Mouse (Mus musculus) kidney, adult 2 months (tissue): ENCODE results near the gene Rabl3. TPM values are rescaled to one million over a fixed set of nuclear protein-coding genes. Genes with fewer than 3 reads are reported as not detected.

Experiments
- DNase-seq: peaks from one replicate; pipeline ENCODE4 v3.0.0; 2021
- H3K27ac ChIP-seq: fragments of 200-500 bp; 2 replicates; pipeline ENCODE4 v1.5.1; 2012; ENCODE audit warnings: low read depth, low read length, control low read depth, inconsistent platforms; ENCODE audit not compliant: insufficient read depth
- H3K27me3 ChIP-seq: fragments of 200-500 bp; replicated peaks from 2 replicates; pipeline ENCODE4 v1.6.1; 2012; ENCODE audit warnings: mild to moderate bottlenecking, moderate library complexity, low read length, inconsistent platforms; ENCODE audit not compliant: control insufficient read depth, insufficient read depth
- H3K36me3 ChIP-seq: fragments of 200-500 bp; 2 replicates; pipeline ENCODE4 v1.6.1; 2012; ENCODE audit warnings: mild to moderate bottlenecking, moderate library complexity, low read length, inconsistent platforms; ENCODE audit not compliant: control insufficient read depth, insufficient read depth
- H3K4me1 ChIP-seq: fragments of 200-500 bp; 2 replicates; pipeline ENCODE4 v1.6.1; 2011; ENCODE audit warnings: low read length; ENCODE audit not compliant: control insufficient read depth, insufficient read depth
- H3K4me3 ChIP-seq: fragments of 200-500 bp; 2 replicates; pipeline ENCODE4 v1.5.1; 2011; ENCODE audit warnings: mild to moderate bottlenecking, low read depth, low read length, control low read depth; ENCODE audit not compliant: insufficient read depth
- CTCF ChIP-seq: fragments of 200-500 bp; conservative IDR thresholded peaks from 2 replicates; pipeline ENCODE4 v1.5.1; 2011; ENCODE audit warnings: low read depth, mild to moderate bottlenecking, control low read depth, low read length, moderate library complexity, mixed read lengths; ENCODE audit not compliant: insufficient read depth, insufficient read length
- POLR2A ChIP-seq: fragments of 200-500 bp; IDR thresholded peaks from one replicate; pipeline ENCODE4 v1.6.1; 2011; ENCODE audit warnings: low read depth, low read length, control low read depth
- WGBS: fragments of 180-500 bp; shearing (Covaris S2); methylation state at CpG from one replicate; pipeline ENCODE4 v1.1.7; 2018; 5-methylcytosine and 5-hydroxymethylcytosine counted together
- polyA plus RNA-seq: library from polyadenylated mRNA; depleted of rRNA; stranded (reverse); fragments of >200 nt; gene quantifications from 2 replicates; pipeline ENCODE4 v1.2.3, GENCODE M21; 2012

Rabl3 gene
- polyA plus RNA-seq, 1 experiment, result 4.2 TPM

GRCm38 (mm10) chr16:37525121-37525520, 14.6 kb upstream of the Rabl3 start:
- H3K27me3 ChIP-seq, result no peaks in the 10 kb centered on the region
- H3K4me1 ChIP-seq, result peaks cover 5% of the 10 kb centered on the region; the same call in 1 of the 2 replicates
- TF ChIP-seq POLR2A, result no peak
- no peak for TF ChIP-seq CTCF
- H3K36me3 ChIP-seq, result peaks cover 6% of the 10 kb centered on the region; the same call in 1 of the 2 replicates
- H3K4me3 ChIP-seq, result no peak overlapping the region
- 43% methylated on average over 2 of the region's 2 CpGs for WGBS
- DNase-seq, result peak; percentile 47
- H3K27ac ChIP-seq, result no peak overlapping the region

GRCm38 (mm10) chr16:37526688-37527223, 12.9 kb upstream of the Rabl3 start:
- Histone ChIP-seq H3K4me3 (no peak overlapping the region), H3K27me3 (no peaks in the 10 kb centered on the region), H3K27ac (no peak overlapping the region), H3K36me3 (peaks cover 2% of the 10 kb centered on the region; the same call in 1 of the 2 replicates), H3K4me1 (peaks cover 5% of the 10 kb centered on the region; the same call in 1 of the 2 replicates)
- WGBS, result 92% methylated on average over 3 of the region's 3 CpGs
- no peak for TF ChIP-seq CTCF
- TF ChIP-seq POLR2A, result no peak
- DNase-seq, result no peak

GRCm38 (mm10) chr16:37530170-37530569, 9.5 kb upstream of the Rabl3 start:
- DNase-seq, result peak; percentile 47
- Histone ChIP-seq H3K27me3 (no peaks in the 10 kb centered on the region), H3K4me1 (peaks cover 5% of the 10 kb centered on the region; the same call in 1 of the 2 replicates), H3K4me3 (no peak overlapping the region), H3K36me3 (no peaks in the 10 kb centered on the region; the same call in 1 of the 2 replicates), H3K27ac (no peak overlapping the region)
- TF ChIP-seq CTCF (no peak), POLR2A (no peak)
- WGBS, result 72% methylated on average over 6 of the region's 6 CpGs

GRCm38 (mm10) chr16:37532046-37532445, 7.6 kb upstream of the Rabl3 start:
- WGBS, result 89% methylated on average over 1 of the region's 1 CpGs

GRCm38 (mm10) chr16:37533369-37534068, 6.2 kb upstream of the Rabl3 start:
- H3K4me3 ChIP-seq, result no peak overlapping the region
- H3K27ac ChIP-seq, result no peak overlapping the region
- DNase-seq, result no peak
- 69% methylated on average over 8 of the region's 8 CpGs for WGBS
- no peak for TF ChIP-seq CTCF
- no peak for TF ChIP-seq POLR2A
- H3K36me3 ChIP-seq, result peaks cover 3% of the 10 kb centered on the region; the same call in 1 of the 2 replicates
- H3K4me1 ChIP-seq, result 0 out of 2 replicates have a peak, but pooled peaks cover 2% of the 10 kb centered on the region
- H3K27me3 ChIP-seq, result no peaks in the 10 kb centered on the region

More at GRCm38 (mm10) chr16:37532046-37532445, 7.6 kb upstream of the Rabl3 start:
- H3K27me3 ChIP-seq, result no peaks in the 10 kb centered on the region
- H3K4me1 ChIP-seq, result no peaks in the 10 kb centered on the region
- no peak for DNase-seq
- peaks cover 3% of the 10 kb centered on the region; the same call in 1 of the 2 replicates for H3K36me3 ChIP-seq
- H3K4me3 ChIP-seq, result no peak overlapping the region
- no peak overlapping the region for H3K27ac ChIP-seq
- TF ChIP-seq POLR2A, result no peak

- no peak for DNase-seq
Measured at GRCm38 (mm10) chr16:37539240-37539610, 460 bp upstream of the Rabl3 start.

GRCm38 (mm10) chr16:37540776-37541175, 1.1 kb downstream of the Rabl3 start:
- H3K27ac ChIP-seq, result no peak overlapping the region

More at GRCm38 (mm10) chr16:37539240-37539610, 460 bp upstream of the Rabl3 start:
- Histone ChIP-seq H3K4me3 (peak overlapping the region; percentile 80), H3K27ac (peak overlapping the region; percentile 13; the same call in 1 of the 2 replicates), H3K27me3 (no peaks in the 10 kb centered on the region), H3K4me1 (peaks cover 7% of the 10 kb centered on the region; the same call in 1 of the 2 replicates), H3K36me3 (peaks cover 3% of the 10 kb centered on the region; the same call in 1 of the 2 replicates)
- no peak for TF ChIP-seq CTCF
- no peak for TF ChIP-seq POLR2A
- 1% methylated on average over 22 of the region's 22 CpGs for WGBS

More at GRCm38 (mm10) chr16:37540776-37541175, 1.1 kb downstream of the Rabl3 start:
- WGBS, result 87% methylated on average over 6 of the region's 6 CpGs
- Histone ChIP-seq H3K27me3 (no peaks in the 10 kb centered on the region), H3K4me1 (peaks cover 7% of the 10 kb centered on the region; the same call in 1 of the 2 replicates), H3K36me3 (no peaks in the 10 kb centered on the region), H3K4me3 (0 out of 2 replicates have a peak overlapping the region, but pooled peaks have one; percentile 81)
- TF ChIP-seq POLR2A (no peak), CTCF (no peak)
- no peak for DNase-seq
